Mouse (Mus musculus) midbrain, embryonic 11.5 days (tissue): ENCODE measurements around the gene Thpo. TPM values are rescaled to one million over a fixed set of nuclear protein-coding genes. Genes with fewer than 3 reads are reported as not detected.

Experiments used
- ATAC-seq: fragments of 200-750 bp; cut with Nextera tagmentation; 2 replicates; pipeline ENCODE4 v1.8.0; 2017; ENCODE audit warnings: moderate TSS enrichment, moderate library complexity; ENCODE audit not compliant: low FRiP score
- DNase-seq: peaks from one replicate; pipeline ENCODE4 v3.0.0; 2015; ENCODE audit warnings: low spot score; ENCODE audit errors: missing footprints
- H3K27ac ChIP-seq: fragments of 300-500 bp; sonication (generic); 2 replicates; pipeline ENCODE4 v1.5.1; 2014; ENCODE audit warnings: low read depth, low read length
- H3K27me3 ChIP-seq: fragments of 300-500 bp; sonication (generic); 2 replicates; pipeline ENCODE4 v1.6.1; 2014; ENCODE audit warnings: mild to moderate bottlenecking, low read length, moderate library complexity, mixed read lengths; ENCODE audit not compliant: control insufficient read depth, insufficient read depth
- H3K36me3 ChIP-seq: fragments of 300-500 bp; sonication (generic); 2 replicates; pipeline ENCODE4 v1.6.1; 2014; ENCODE audit warnings: mild to moderate bottlenecking, low read length, moderate library complexity, mixed read lengths; ENCODE audit not compliant: control insufficient read depth, insufficient read depth
- H3K4me1 ChIP-seq: fragments of 300-500 bp; sonication (generic); 2 replicates; pipeline ENCODE4 v1.6.1; 2014; ENCODE audit warnings: low read length; ENCODE audit not compliant: control insufficient read depth, insufficient read depth
- H3K4me2 ChIP-seq: fragments of 300-500 bp; sonication (generic); 2 replicates; pipeline ENCODE4 v1.6.1; 2014; ENCODE audit warnings: mild to moderate bottlenecking, moderate library complexity
- H3K4me3 ChIP-seq: fragments of 300-500 bp; sonication (generic); 2 replicates; pipeline ENCODE4 v1.5.1; 2014; ENCODE audit warnings: low read depth, low read length
- H3K9ac ChIP-seq: fragments of 300-500 bp; sonication (generic); 2 replicates; pipeline ENCODE4 v1.6.1; 2014; ENCODE audit warnings: low read length
- H3K9me3 ChIP-seq: fragments of 300-500 bp; sonication (generic); 2 replicates; pipeline ENCODE4 v1.6.1; 2016; ENCODE audit warnings: low read length; ENCODE audit not compliant: control insufficient read depth
- WGBS: fragments of 180-500 bp; shearing (Covaris S2); extraction: QIAGEN DNeasy Blood & Tissue Kit; methylation state at CpG from one replicate; pipeline ENCODE4 v1.1.7; 2014; 5-methylcytosine and 5-hydroxymethylcytosine counted together
- polyA plus RNA-seq: library from polyadenylated mRNA; unstranded; fragments of >200 nt; fragmentation: Nextera tagmentation; extraction: Ambion mirVana; gene quantifications from 2 replicates; pipeline ENCODE4 v1.2.1, GENCODE M21; 2014

Gene Thpo
- polyA plus RNA-seq, 1 experiment from 2014 or later: 0.71 TPM

GRCm38 (mm10) chr16:20750518-20750917 lies 16.2 kb upstream of the Thpo start:
- H3K4me3 ChIP-seq: no peak overlapping the region
- no peak overlapping the region for H3K9ac ChIP-seq
- DNase-seq (no peak), ATAC-seq (no peak)
- WGBS: 60% methylated on average over 8 of the region's 8 CpGs
- H3K4me1 ChIP-seq: no peaks in the 10 kb centered on the region
- no peaks in the 10 kb centered on the region for H3K27me3 ChIP-seq
- H3K27ac ChIP-seq: no peak overlapping the region
- H3K36me3 ChIP-seq: no peaks in the 10 kb centered on the region
- H3K9me3 ChIP-seq: no peaks in the 10 kb centered on the region
- no peak overlapping the region for H3K4me2 ChIP-seq

GRCm38 (mm10) chr16:20746641-20747040 lies 12.3 kb upstream of the Thpo start:
- DNase-seq (no peak), ATAC-seq (no peak)
- Histone ChIP-seq H3K36me3 (no peaks in the 10 kb centered on the region), H3K4me1 (no peaks in the 10 kb centered on the region), H3K9ac (no peak overlapping the region), H3K4me3 (no peak overlapping the region), H3K27me3 (no peaks in the 10 kb centered on the region), H3K27ac (no peak overlapping the region), H3K9me3 (no peaks in the 10 kb centered on the region), H3K4me2 (no peak overlapping the region)
- 90% methylated on average over 6 of the region's 6 CpGs for WGBS

- Histone ChIP-seq H3K27me3 (peaks cover 12% of the 10 kb centered on the region), H3K9me3 (no peaks in the 10 kb centered on the region), H3K27ac (no peak overlapping the region), H3K4me2 (no peak overlapping the region), H3K4me1 (no peaks in the 10 kb centered on the region), H3K4me3 (no peak overlapping the region), H3K9ac (no peak overlapping the region), H3K36me3 (no peaks in the 10 kb centered on the region)
- ATAC-seq: no peak
- WGBS: 93% methylated on average over 9 of the region's 9 CpGs
- no peak for DNase-seq
These were observed 5.5 kb upstream of the Thpo start for GRCm38 (mm10) chr16:20739845-20740244.

- Histone ChIP-seq H3K9me3 (no peaks in the 10 kb centered on the region), H3K27me3 (peaks cover 27% of the 10 kb centered on the region)
- WGBS: 89% methylated on average over 5 of the region's 5 CpGs
These were observed 2.5 kb upstream of the Thpo start for GRCm38 (mm10) chr16:20736823-20737222.

GRCm38 (mm10) chr16:20736168-20736567 lies 1.9 kb upstream of the Thpo start:
- peaks cover 18% of the 10 kb centered on the region for H3K4me1 ChIP-seq
- no peak for ATAC-seq
- 83% methylated on average over 7 of the region's 7 CpGs for WGBS
- H3K27me3 ChIP-seq: peaks cover 27% of the 10 kb centered on the region
- H3K9me3 ChIP-seq: no peaks in the 10 kb centered on the region
- H3K4me3 ChIP-seq: no peak overlapping the region
- H3K36me3 ChIP-seq: no peaks in the 10 kb centered on the region
- no peak for DNase-seq
- H3K27ac ChIP-seq: no peak overlapping the region
- no peak overlapping the region for H3K4me2 ChIP-seq
- no peak overlapping the region for H3K9ac ChIP-seq

More at GRCm38 (mm10) chr16:20736823-20737222, 2.5 kb upstream of the Thpo start:
- no peak for ATAC-seq
- H3K4me1 ChIP-seq: peaks cover 18% of the 10 kb centered on the region
- no peak overlapping the region for H3K4me3 ChIP-seq
- H3K4me2 ChIP-seq: no peak overlapping the region
- H3K27ac ChIP-seq: no peak overlapping the region
- no peaks in the 10 kb centered on the region for H3K36me3 ChIP-seq
- no peak overlapping the region for H3K9ac ChIP-seq
- DNase-seq: no peak

- Histone ChIP-seq H3K9ac (no peak overlapping the region), H3K9me3 (no peaks in the 10 kb centered on the region), H3K27me3 (peaks cover 27% of the 10 kb centered on the region), H3K36me3 (no peaks in the 10 kb centered on the region), H3K4me2 (no peak overlapping the region), H3K4me1 (peaks cover 18% of the 10 kb centered on the region), H3K4me3 (no peak overlapping the region), H3K27ac (no peak overlapping the region)
- ATAC-seq: no peak
- no peak for DNase-seq
- 82% methylated on average over 5 of the region's 5 CpGs for WGBS
These were observed 1.3 kb upstream of the Thpo start for GRCm38 (mm10) chr16:20735651-20736050.

- Histone ChIP-seq H3K9me3 (no peaks in the 10 kb centered on the region), H3K36me3 (no peaks in the 10 kb centered on the region), H3K27ac (peak within 1 kb of the TSS; percentile 61), H3K4me1 (peaks cover 18% of the 10 kb centered on the region), H3K9ac (peak within 1 kb of the TSS; percentile 80), H3K4me2 (peak within 1 kb of the TSS; percentile 98), H3K4me3 (peak within 1 kb of the TSS; percentile 63), H3K27me3 (peaks cover 27% of the 10 kb centered on the region)
- peak; percentile 90 for ATAC-seq
- DNase-seq: peak; percentile 95
- whole genome bisulfite sequencing: under 1% methylated on average over 62 of the region's 70 CpGs
These were observed 1.2 kb downstream of the Thpo start, which contains the start of gene Chrd for GRCm38 (mm10) chr16:20732925-20733730. Gene Chrd (plus strand): TSS chr16:20733127.

- H3K36me3 ChIP-seq: no peaks in the 10 kb centered on the region
- WGBS: 0% methylated on average over 28 of the region's 30 CpGs
- H3K27ac ChIP-seq: peak overlapping the region; percentile 61
- H3K4me2 ChIP-seq: peak overlapping the region; percentile 98
- H3K27me3 ChIP-seq: peaks cover 27% of the 10 kb centered on the region
- no peaks in the 10 kb centered on the region for H3K9me3 ChIP-seq
- peak; percentile 97 for DNase-seq
- peaks cover 18% of the 10 kb centered on the region for H3K4me1 ChIP-seq
- peak; percentile 60; the same call in 1 of the 2 replicates for ATAC-seq
- H3K9ac ChIP-seq: peak overlapping the region; percentile 80
- peak overlapping the region; percentile 63 for H3K4me3 ChIP-seq
These were observed 1.9 kb downstream of the Thpo start for GRCm38 (mm10) chr16:20732251-20732924.

GRCm38 (mm10) chr16:20731688-20732087 lies 2.6 kb downstream of the Thpo start:
- Histone ChIP-seq H3K36me3 (no peaks in the 10 kb centered on the region), H3K4me3 (no peak overlapping the region), H3K27ac (no peak overlapping the region), H3K27me3 (peaks cover 27% of the 10 kb centered on the region), H3K4me1 (peaks cover 18% of the 10 kb centered on the region), H3K9me3 (no peaks in the 10 kb centered on the region), H3K4me2 (no peak overlapping the region), H3K9ac (no peak overlapping the region; the same call in 1 of the 2 replicates)
- 67% methylated on average over 5 of the region's 5 CpGs for WGBS
- no peak for DNase-seq
- ATAC-seq: no peak
